Mouse (Mus musculus) lung, adult 2 months (tissue): ENCODE measurements around the gene H2-Aa.

Experiments
- CTCF ChIP-seq: fragments of 200-500 bp; IDR thresholded peaks from 2 replicates; pipeline ENCODE4 v1.5.1; 2011; ENCODE audit warnings: mild to moderate bottlenecking, low read length, control low read depth; ENCODE audit not compliant: insufficient read depth
- POLR2A ChIP-seq: fragments of 200-500 bp; IDR thresholded peaks from 2 replicates; pipeline ENCODE4 v1.6.1; 2011; ENCODE audit warnings: low read depth, mild to moderate bottlenecking, control low read depth, low read length, borderline replicate concordance; ENCODE audit errors: extremely low read depth

GRCm38 (mm10) chr17:34294249-34294648, 6.6 kb upstream of the H2-Aa start:
- no peak for TF ChIP-seq POLR2A
- no peak for TF ChIP-seq CTCF
